Mouse (Mus musculus) heart, embryonic 11.5 days (tissue): ENCODE results near the gene Timm10b. TPM values are rescaled to one million over a fixed set of nuclear protein-coding genes. Genes with fewer than 3 reads are reported as not detected.

Experiments used
- ATAC-seq: fragments of 200-750 bp; cut with Nextera tagmentation; replicated peaks from 2 replicates; pipeline ENCODE4 v1.8.0; 2017; ENCODE audit warnings: moderate library complexity; ENCODE audit not compliant: insufficient number of reproducible peaks, low FRiP score, low TSS enrichment
- H3K27ac ChIP-seq: fragments of 300-500 bp; sonication (generic); 2 replicates; pipeline ENCODE4 v1.5.1; 2014; ENCODE audit warnings: mild to moderate bottlenecking, low read depth, low read length
- H3K27me3 ChIP-seq: fragments of 300-500 bp; sonication (generic); 2 replicates; pipeline ENCODE4 v1.6.1; 2014; ENCODE audit warnings: mild to moderate bottlenecking, low read length, mixed read lengths; ENCODE audit not compliant: control insufficient read depth, insufficient read depth
- H3K36me3 ChIP-seq: fragments of 300-500 bp; sonication (generic); 2 replicates; pipeline ENCODE4 v1.6.1; 2014; ENCODE audit warnings: mild to moderate bottlenecking, low read length, moderate library complexity, mixed read lengths; ENCODE audit not compliant: control insufficient read depth, insufficient read depth
- H3K4me1 ChIP-seq: fragments of 300-500 bp; sonication (generic); 2 replicates; pipeline ENCODE4 v1.6.1; 2014; ENCODE audit warnings: low read length; ENCODE audit not compliant: control insufficient read depth, insufficient read depth
- H3K4me2 ChIP-seq: fragments of 300-500 bp; sonication (generic); 2 replicates; pipeline ENCODE4 v1.6.1; 2014; ENCODE audit warnings: mild to moderate bottlenecking, moderate library complexity
- H3K4me3 ChIP-seq: fragments of 300-500 bp; sonication (generic); 2 replicates; pipeline ENCODE4 v1.5.1; 2014; ENCODE audit warnings: low read depth, low read length
- H3K9ac ChIP-seq: fragments of 300-500 bp; sonication (generic); 2 replicates; pipeline ENCODE4 v1.6.1; 2014; ENCODE audit warnings: mild to moderate bottlenecking, low read depth, low read length, moderate library complexity
- H3K9me3 ChIP-seq: fragments of 300-500 bp; sonication (generic); replicated peaks from 2 replicates; pipeline ENCODE4 v1.6.1; 2016; ENCODE audit warnings: low read length; ENCODE audit not compliant: control insufficient read depth
- WGBS: fragments of 180-500 bp; shearing (Covaris S2); extraction: QIAGEN DNeasy Blood & Tissue Kit; methylation state at CpG from one replicate; pipeline ENCODE4 v1.1.7; 2014; ENCODE audit not compliant: insufficient replicate concordance; 5-methylcytosine and 5-hydroxymethylcytosine counted together
- polyA plus RNA-seq: library from polyadenylated mRNA; unstranded; fragments of >200 nt; fragmentation: Nextera tagmentation; extraction: Ambion mirVana; gene quantifications from 2 replicates; pipeline ENCODE4 v1.2.1, GENCODE M21; 2014

Gene Timm10b
- 151 and 160 TPM in 2 replicates for polyA plus RNA-seq

DNA sequence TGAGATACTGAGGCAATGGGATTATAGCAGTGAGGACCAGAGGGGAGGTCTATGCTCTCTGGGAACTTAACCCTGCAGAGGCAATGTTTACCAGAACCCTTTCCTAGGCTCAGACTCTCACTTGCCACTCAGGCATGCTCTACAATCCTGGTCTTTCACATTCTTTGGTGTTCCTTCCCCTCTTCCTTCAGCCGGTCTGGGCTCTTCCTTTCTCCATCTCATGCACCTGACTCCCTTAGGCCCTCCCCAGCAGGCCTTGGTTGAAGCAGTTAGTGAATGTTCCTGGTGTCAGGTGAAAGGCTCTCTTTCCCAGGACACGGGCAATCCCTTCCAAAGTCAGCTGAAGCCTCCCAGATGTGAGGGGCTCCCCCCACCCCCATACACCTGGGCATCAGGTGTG, at the start of gene Timm10b:
Gene Timm10b (plus strand): TSS at position 301 of the 400 bp plus-strand sequence.
- no peaks in the 10 kb centered on the region for H3K9me3 ChIP-seq
- no peak; the same call in 1 of the 2 replicates for ATAC-seq
- H3K27me3 ChIP-seq: no peaks in the 10 kb centered on the region
- peak within 1 kb of the TSS; percentile 90 for H3K4me2 ChIP-seq
- H3K4me1 ChIP-seq: peaks cover 10% of the 10 kb centered on the region
- peak within 1 kb of the TSS; percentile 88 for H3K9ac ChIP-seq
- WGBS: 3% methylated on average over 2 of the region's 2 CpGs
- H3K36me3 ChIP-seq: peaks cover 10% of the 10 kb centered on the region
- peak within 1 kb of the TSS; percentile 82 for H3K27ac ChIP-seq
- peak within 1 kb of the TSS; percentile 78 for H3K4me3 ChIP-seq

DNA sequence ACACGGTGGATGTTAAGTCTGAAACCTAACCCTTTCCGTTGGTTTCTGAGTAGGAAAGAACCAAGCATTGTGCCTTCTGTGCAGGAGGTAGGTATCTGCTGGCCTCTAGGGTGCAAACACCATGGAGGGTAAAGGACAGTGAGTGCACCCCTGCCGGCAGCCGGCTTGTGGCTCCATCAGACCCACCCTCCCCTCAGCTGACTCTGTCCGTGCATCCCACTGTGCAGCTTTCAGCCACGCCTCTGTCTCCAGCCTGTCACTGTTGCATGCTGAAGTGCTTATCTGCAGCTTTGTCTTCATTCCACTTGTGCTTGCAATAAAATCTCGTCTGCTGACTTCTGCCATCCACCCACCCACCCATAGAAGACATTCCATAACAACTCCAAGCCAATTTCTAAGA, 49.8 kb upstream of the Timm10b start:
- no peaks in the 10 kb centered on the region for H3K36me3 ChIP-seq
- no peaks in the 10 kb centered on the region for H3K4me1 ChIP-seq
- no peak for ATAC-seq
- no peaks in the 10 kb centered on the region for H3K27me3 ChIP-seq
- no peak overlapping the region for H3K9ac ChIP-seq
- no peak overlapping the region for H3K4me2 ChIP-seq
- WGBS: 20% methylated on average over 7 of the region's 7 CpGs
- H3K9me3 ChIP-seq: no peaks in the 10 kb centered on the region
- H3K4me3 ChIP-seq: no peak overlapping the region
- no peak overlapping the region for H3K27ac ChIP-seq

DNA sequence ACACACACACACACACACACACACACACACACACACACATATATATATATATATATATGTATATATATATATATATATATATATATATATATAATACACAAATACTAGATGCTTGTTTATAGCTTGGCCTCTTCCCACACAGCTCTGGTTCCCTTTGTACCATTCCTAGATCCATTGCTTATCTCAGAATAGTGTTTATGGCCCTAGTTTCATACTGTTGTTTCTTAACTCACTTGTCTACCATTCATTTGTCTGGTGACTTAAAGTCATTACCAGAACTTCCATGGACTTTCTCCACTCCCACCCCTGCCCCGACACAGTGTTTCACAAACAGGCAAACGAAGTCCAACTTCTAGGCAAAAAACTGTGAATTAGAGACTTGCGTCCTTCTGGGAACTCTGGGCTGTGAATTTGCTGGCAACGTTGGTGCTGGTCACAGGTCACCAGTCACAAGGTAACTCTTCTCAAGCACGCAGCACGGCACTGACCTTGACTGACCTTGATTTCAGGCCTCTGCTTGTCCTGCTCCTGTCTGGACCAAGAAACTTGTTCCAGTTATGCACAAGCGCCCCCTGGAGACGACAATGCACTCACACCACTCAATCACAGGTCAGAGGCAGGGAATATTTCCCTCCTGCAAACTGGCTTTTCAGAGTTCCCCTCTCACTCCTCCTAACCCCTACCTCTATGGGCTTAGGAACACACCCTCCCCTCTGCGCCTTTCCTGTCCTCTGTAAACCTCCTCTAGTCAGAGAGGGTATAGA, 36.8 kb upstream of the Timm10b start:
- Histone ChIP-seq H3K27ac (no peak overlapping the region), H3K27me3 (no peaks in the 10 kb centered on the region), H3K36me3 (no peaks in the 10 kb centered on the region), H3K4me1 (no peaks in the 10 kb centered on the region), H3K4me3 (no peak overlapping the region), H3K9me3 (no peaks in the 10 kb centered on the region), H3K4me2 (no peak overlapping the region), H3K9ac (no peak overlapping the region)
- WGBS: 38% methylated on average over 9 of the region's 9 CpGs
- peak; percentile 52; the same call in 1 of the 2 replicates for ATAC-seq

DNA sequence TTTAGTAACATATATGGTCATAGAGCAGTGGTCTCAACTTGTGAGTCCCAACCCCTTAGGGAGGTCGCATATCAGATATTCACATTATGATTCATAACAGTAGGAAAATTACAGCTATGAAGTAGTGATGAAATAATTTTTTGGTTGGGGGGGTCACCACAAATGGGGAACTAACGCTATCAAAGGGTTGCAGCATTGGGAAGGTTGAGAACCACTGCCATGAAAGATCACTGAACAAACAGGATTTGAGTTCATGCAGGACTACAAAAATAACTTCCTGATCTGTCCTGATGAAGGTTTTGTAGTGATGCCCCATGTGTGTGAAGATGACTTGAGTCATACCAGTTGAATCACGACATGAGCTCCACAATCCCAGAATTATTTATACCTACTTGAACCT, 31.4 kb upstream of the Timm10b start:
- Histone ChIP-seq H3K4me2 (no peak overlapping the region), H3K4me1 (no peaks in the 10 kb centered on the region), H3K27me3 (no peaks in the 10 kb centered on the region), H3K27ac (no peak overlapping the region), H3K9me3 (no peaks in the 10 kb centered on the region), H3K36me3 (peaks cover 27% of the 10 kb centered on the region), H3K9ac (no peak overlapping the region), H3K4me3 (no peak overlapping the region)
- no peak for ATAC-seq
- 77% methylated on average over 3 of the region's 3 CpGs for WGBS

DNA sequence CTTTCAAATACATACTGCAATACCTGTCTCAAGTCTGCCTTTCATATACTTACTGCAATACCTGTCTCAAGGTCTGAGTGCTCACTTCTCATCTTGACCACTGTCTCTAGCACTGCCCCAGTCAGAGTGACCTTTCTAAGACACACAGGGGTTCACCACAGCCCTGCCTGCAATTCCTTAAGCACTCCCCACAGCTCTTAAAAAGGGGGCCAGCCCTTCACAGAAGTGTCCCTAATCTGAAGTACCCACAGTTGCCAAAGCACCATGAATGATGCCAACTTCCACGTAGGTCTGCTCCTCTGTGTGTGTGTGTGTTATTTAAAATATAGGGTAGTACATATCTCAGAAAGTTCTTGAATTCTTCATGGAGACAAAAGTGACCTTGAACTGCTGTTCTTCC, 28.1 kb upstream of the Timm10b start:
- Histone ChIP-seq H3K27ac (no peak overlapping the region), H3K4me1 (no peaks in the 10 kb centered on the region), H3K9ac (no peak overlapping the region), H3K27me3 (no peaks in the 10 kb centered on the region), H3K4me2 (no peak overlapping the region), H3K4me3 (no peak overlapping the region), H3K9me3 (no peaks in the 10 kb centered on the region), H3K36me3 (peaks cover 35% of the 10 kb centered on the region)
- ATAC-seq: no peak
- WGBS: 85% methylated on average over 1 of the region's 1 CpGs

DNA sequence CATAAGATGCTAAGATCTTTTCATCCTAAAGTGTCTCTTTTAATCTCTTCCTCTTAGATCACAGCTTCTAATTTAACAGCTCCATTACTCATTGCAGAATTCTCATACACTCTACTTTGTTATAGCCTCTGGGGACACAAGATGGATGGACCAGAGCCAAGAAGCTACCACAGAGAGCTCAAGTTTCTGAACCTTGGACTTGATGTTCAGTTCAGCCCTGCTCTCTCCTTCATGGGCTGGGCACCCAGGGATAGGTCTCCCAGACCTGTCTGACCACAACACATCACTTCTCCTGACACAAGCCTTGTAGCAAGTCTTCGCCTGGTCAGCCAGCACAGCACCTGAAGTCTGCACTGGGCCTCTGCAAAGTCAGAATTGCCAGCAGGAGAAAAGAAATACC, 25.5 kb upstream of the Timm10b start:
- WGBS: 88% methylated on average over 1 of the region's 1 CpGs
- H3K36me3 ChIP-seq: peaks cover 55% of the 10 kb centered on the region
- no peaks in the 10 kb centered on the region for H3K9me3 ChIP-seq
- H3K4me2 ChIP-seq: no peak overlapping the region
- no peak overlapping the region for H3K9ac ChIP-seq
- H3K4me3 ChIP-seq: no peak overlapping the region
- 0 out of 2 replicates have a peak, but pooled peaks cover 4% of the 10 kb centered on the region for H3K4me1 ChIP-seq
- no peaks in the 10 kb centered on the region for H3K27me3 ChIP-seq
- no peak for ATAC-seq
- no peak overlapping the region for H3K27ac ChIP-seq

DNA sequence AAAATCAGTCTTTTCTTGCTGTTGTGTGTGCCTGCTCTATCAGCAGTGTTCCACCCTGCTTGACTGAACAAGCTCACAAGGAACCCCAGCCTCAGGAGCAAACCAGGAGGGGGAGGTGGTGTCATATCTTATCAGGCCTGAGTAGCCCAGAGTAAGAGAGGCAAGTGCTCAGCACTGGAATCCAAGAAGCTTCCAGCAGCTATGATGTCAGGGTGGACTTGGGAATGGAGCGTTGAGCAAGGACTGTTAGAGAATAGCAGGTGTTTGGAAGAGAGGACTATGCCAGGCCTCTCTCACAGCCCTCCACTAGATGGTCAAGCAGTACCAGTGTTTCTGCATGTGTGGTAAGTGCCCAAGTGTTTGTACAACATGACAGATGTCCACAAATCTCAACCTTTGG, 24.1 kb upstream of the Timm10b start:
- 36% methylated on average over 1 of the region's 1 CpGs for WGBS
- Histone ChIP-seq H3K4me2 (no peak overlapping the region), H3K9ac (no peak overlapping the region), H3K36me3 (peaks cover 48% of the 10 kb centered on the region), H3K4me1 (0 out of 2 replicates have a peak, but pooled peaks cover 4% of the 10 kb centered on the region), H3K27me3 (no peaks in the 10 kb centered on the region), H3K9me3 (no peaks in the 10 kb centered on the region), H3K27ac (no peak overlapping the region), H3K4me3 (no peak overlapping the region)
- no peak for ATAC-seq

DNA sequence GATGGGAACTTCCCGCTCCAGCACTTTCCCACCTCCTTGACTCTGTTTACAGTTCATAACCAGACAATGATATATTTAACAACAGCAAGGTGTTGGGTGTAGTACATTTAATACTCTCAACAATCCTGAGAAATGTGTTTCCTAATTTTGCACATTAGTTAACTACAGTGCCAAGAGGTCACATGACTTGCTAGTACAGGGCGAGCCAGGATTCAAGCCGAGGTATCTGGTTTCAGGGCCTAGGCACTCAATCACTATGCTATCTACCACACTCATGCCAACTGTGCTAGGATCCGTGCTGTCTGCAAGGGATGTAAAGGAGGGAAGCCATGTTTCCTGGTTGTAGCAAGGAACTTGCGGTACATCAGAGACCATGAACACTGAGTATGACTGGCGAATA, 23.3 kb upstream of the Timm10b start:
- WGBS: 70% methylated on average over 6 of the region's 6 CpGs
- Histone ChIP-seq H3K27me3 (no peaks in the 10 kb centered on the region), H3K4me3 (no peak overlapping the region), H3K4me2 (no peak overlapping the region), H3K36me3 (peaks cover 41% of the 10 kb centered on the region), H3K4me1 (0 out of 2 replicates have a peak, but pooled peaks cover 4% of the 10 kb centered on the region), H3K9ac (no peak overlapping the region), H3K9me3 (no peaks in the 10 kb centered on the region), H3K27ac (no peak overlapping the region)
- no peak for ATAC-seq

DNA sequence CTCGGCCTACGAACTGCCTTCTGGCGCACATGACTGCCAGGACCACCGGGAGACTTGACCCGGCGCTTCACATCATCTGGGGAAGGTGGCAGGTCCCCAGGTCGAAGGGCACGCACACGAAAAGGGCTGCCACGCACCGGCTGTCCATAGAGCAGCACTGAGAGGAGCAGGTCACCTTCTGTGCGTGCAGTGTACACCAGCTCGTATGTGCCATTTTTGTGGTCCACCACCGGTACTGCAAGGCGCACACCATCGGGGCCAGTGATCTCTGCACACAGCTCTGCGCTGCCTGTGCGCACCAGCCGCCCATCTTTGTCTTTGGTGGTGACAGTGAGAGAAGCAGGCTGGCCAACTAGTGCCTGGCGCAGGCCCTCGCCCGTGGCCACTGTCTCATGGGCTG, 22.0 kb upstream of the Timm10b start:
- Histone ChIP-seq H3K27ac (no peak overlapping the region), H3K9ac (no peak overlapping the region), H3K4me1 (0 out of 2 replicates have a peak, but pooled peaks cover 4% of the 10 kb centered on the region), H3K36me3 (peaks cover 34% of the 10 kb centered on the region), H3K9me3 (no peaks in the 10 kb centered on the region), H3K4me2 (no peak overlapping the region), H3K4me3 (no peak overlapping the region), H3K27me3 (no peaks in the 10 kb centered on the region)
- ATAC-seq: no peak
- WGBS: 93% methylated on average over 22 of the region's 22 CpGs
